Mouse (Mus musculus): ENCODE data around the gene Rgl1.

DNA sequence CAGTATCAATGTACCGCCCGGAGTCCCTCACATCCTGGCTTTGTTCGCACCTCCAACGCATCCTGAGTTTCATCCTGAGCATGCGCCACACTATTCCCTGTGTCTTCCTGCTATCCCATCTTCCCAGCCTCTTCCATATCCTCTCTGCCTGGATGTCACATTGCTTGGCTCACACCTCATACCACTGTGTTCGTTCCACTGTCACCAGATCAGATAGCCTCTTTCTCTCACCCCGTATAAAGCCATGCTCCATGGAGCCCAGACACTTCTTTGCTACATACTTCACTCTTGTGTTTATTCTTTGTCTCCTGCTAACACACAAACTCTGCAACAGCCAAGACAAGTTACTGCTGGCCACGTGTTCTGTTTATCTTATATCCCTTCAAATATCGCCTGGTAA lies 195.5 kb downstream of the Rgl1 start:
- TF ChIP-seq CTCF (IDR thresholded peaks at IDR 0.05; ENCODE audit: low read depth) (no peak), EP300 (IDR thresholded peaks at IDR 0.05; ENCODE audit: low read depth) (no peak)

All from heart, postnatal 0 days (tissue).